Mouse (Mus musculus) fat pad, adult 2 months (tissue): Measurements from ENCODE around the gene Pdzd4.

Experiments
- DNase-seq: peaks from one replicate; pipeline ENCODE4 v3.0.0-alpha.2; 2011; ENCODE audit warnings: low read depth, low spot score; ENCODE audit errors: extremely low read depth

The Pdzd4 gene

DNA sequence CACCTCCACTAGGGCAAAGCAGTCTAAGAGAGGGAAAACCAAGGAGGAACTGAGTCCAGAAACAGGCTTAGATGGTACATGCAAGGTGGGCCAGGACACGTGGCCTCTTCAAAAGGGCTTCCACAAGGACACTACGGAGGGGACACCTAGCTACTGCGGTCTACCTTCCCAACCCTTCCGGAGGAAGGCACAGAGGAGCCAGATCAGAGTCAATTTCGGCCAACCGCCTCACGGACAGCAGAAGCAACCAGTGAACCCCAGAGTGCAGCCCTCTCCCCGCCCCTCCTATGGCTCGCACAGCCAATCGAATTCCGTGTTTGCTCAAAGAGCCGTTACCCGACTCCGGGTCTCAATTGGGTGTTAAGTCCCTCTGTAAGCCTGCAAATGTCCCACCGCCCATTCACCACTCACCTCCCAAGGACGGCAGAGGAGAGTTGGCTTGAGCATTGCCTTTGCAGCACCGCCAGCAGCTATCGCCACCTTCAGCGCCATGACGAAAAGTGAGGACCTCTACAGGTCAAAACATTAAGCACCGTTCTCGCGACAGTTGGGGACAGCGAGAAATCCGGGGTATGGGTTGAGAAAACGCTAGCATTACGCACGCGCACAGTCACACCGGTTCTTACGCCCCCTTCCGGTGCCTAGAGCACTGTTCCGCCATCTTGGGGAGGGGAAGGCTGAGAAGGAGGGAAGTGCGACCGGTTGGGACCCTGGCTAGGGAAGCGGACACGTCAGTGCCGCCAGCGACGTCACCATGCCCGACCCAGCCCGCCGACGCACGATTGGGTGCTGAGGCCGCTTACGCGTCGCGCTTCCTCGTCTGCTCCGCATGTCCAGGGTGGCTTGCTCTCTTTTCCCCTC lies 38.2 kb downstream of the Pdzd4 start, which contains the start of the genes Idh3g and Ssr4:
Gene Idh3g (minus strand): TSS at position 534 of the 861 bp plus-strand sequence.
Gene Ssr4 (plus strand): TSS at position 665 of the 861 bp plus-strand sequence.
- peak; percentile 64 for DNase-seq

DNA sequence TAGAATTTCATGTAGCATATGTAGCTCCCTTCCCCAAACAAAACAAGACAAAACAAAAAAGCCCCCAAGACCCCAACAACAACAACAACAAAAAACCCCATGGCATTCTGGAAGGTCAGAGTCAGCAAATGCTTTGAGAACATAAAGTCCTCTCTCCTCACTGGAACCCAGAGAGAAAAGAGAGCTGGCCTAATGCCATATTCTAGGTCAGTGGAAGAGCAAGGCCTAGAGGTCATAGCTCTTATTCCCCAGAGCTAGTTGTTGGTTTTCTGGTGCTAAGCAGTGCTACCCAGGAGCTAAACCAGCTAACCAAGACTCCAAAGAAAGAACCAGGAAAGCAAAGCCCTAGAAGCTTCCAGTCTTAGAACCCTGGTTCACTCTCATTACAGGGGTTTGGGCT lies 39.1 kb downstream of the Pdzd4 start:
- DNase-seq, result no peak

DNA sequence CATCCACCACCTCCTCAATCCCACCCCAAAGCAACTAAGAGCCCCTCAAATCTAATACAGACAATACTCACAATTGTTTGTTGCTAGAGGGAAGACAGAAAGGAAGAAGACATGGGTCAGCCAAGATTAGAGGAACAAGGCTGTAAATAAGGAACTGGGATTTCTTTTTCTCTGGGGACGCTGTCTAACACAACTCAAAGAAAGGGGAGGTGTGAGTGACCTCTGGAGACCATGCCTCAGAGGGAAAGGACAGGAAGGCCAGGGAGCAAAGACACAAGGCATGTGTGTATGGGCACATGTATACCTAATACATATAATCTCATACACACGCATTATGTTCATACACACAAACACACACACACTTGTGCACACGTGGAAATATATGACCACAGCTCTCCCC lies 42.5 kb downstream of the Pdzd4 start:
- no peak for DNase-seq

DNA sequence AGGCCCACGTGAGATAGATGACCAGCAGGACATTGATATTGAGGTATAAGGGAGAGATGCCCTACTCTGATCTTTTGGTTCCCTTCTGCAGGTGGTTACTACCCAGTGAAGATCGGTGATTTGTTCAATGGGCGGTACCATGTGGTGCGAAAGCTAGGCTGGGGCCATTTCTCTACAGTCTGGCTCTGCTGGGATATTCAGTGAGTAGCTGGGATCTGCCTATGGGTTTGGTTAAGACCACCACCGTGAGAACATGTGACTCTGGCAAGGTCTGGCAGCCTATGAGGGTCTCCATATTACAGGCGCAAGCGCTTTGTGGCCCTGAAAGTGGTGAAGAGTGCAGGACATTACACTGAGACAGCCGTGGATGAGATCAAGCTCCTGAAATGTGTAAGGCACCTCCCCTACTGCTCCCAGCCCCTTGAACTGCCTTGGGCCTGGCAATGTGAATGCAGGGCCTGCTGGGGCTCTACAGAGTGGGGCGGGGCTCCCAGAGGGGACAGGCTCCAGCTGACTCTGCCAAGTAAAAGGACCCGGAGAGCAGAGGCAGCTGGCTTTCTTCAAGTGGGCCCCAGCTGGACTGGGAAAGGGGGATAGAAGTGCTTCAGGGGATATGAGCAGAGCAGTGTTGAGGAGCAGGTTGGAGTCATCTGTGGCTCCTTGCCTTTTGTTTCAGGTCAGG lies 49.8 kb downstream of the Pdzd4 start:
- DNase-seq, result no peak

DNA sequence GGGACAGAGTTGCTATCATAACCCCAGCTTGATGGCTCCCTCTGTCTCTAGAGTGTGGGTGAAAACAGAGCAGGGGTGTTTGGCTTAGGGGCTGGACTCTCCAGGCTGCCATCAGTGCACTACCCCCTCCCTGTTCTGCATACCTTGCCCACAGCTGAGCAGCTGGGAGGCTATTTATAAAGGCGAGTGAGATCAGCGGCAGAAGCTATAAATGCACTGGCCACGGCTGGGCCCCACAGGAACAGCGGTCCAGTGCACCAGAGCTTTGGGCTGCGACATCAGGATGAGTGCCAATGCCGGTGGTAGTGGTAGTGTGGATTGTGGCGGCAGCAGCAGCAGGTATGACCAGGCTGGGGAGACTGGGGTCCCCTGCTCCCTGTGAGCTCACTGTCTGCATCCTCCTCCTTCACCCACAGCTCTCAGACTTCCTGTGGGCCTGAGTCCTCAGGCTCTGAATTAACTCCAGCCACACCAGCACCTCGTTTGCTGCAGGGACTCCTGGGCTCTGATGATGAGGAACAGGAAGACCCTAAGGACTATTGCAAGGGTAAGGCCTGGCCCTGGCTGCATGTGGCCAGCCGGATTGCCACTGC lies 50.5 kb downstream of the Pdzd4 start, which contains the start of gene Srpk3:
Gene Srpk3 (plus strand): TSS at position 238 of the 593 bp plus-strand sequence.
- DNase-seq, result no peak

DNA sequence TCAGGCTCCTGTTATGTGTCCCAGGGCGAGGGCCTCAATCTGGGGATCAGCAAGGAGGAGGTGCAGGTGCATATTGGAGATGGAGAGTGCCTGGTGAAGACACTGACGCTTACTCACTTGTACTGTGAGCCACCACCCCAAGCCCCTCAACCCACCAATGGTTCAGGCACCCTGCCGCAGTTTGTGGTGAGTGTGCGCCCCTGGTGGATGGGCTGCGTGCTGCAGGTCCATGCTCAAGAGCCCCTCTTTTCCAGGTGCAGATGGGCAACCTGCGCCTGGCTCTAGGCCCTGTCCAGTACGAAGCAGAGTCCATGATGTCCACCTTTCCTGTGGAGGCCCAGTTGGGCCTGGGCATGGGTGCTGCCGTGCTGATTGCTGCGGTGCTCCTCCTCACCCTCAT lies 57.5 kb downstream of the Pdzd4 start:
- no peak for DNase-seq

DNA sequence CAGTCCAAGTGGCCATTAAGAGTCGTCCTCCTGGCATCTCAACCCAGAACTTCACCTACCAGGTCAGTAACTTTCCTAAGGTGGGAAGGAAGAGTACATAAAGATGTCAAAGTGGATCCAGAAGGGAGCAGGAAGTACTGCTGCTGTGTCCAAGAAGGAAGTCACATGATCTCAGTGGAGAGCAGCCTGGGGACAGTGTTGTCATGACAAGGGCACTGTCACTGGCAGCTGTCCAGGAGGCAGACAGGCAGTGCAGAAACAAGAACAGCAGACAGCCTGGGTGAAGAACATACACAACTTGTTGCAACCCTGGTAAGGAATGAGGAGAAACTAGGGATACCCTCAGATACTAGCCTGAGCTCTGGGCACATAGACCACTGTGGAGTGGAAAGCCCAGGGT lies 59.5 kb downstream of the Pdzd4 start:
- DNase-seq, result peak; percentile 18

DNA sequence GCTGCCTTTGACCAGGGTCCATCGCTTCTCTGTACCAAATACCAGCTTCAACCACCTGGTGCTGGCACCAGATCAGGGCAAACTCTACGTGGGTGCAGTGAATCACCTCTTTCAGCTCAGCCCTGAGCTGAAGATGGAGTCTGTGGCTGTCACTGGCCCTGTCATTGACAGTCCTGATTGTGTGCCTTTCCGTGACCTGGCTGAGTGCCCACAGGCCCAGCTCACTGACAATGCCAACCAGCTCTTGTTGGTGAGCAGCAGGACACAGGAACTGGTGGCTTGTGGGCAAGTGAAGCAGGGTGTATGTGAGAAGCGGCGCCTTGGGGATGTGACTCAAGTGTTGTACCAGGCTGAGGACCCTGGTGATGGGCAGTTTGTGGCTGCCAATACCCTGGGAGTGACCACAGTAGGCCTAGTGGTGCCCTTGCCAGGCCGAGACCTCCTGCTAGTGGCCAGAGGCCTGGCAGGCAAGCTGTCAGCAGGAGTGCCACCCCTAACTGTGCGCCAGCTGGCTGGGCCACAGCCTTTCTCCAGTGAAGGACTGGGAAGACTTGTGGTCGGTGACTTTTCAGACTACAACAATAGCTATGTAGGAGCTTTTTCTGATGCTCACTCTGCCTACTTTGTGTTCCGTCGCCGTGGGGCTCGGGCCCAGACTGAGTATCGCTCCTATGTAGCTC lies 66.0 kb downstream of the Pdzd4 start:
- no peak for DNase-seq

DNA sequence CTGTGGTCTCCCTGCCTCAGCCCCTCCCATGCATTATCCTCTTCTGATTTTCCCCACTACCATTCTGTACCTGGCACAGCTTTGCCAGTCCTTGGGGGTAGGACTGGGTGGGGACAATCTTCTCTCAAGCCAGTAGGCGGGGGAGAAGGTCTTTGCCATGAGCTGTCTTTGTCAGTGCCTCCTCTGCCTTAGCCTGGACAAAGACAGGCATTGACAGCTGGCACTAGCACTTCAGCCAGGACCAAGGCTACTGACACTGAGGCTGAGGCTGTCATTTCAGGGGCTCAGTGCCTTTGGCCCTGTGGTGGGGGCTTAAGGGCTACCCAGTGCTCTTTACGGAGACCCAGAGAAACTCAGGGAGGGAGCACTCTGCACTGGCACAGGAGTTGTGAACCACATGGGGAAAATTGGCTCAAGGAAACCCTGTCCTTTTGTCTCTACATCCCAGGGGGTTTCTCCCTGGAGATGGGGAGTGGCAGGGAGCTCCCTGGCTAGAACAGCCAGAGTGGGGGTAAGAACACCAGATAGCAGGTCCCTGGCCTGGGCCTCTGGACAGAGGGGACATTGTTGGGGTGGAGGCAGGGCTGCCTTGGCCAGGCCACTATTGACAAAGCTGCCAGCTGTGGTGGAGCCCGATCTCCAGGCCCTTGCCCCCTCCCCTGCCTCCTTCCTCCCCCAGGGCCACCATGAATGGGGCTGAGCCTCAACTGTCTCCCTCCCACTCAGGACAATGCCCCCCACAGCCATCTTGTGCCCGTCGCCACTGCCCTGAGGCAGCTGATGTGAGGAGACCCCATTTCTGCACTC lies 68.2 kb downstream of the Pdzd4 start, which contains the start of gene Plxnb3:
Gene Plxnb3 (plus strand): TSS at position 757 of the 807 bp plus-strand sequence.
- no peak for DNase-seq

DNA sequence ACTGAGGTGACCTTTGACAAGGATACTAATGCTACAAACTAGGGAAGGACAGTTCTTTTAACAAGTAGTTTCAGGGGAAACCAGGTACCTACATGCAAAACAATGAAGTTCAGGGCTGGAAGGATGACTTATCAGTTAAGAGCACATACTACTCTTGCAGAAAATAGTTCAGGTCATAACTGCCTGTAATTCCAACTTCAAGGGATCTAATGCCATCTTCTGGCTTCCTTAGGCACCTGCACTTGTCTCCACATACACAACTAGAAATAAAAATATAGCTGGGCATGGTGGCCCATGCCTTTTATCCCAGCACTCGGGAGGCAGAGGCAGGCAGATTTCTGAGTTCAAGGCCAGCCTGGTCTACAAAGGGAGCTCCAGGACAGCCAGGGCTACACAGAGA lies 75.8 kb downstream of the Pdzd4 start:
- DNase-seq, result no peak

DNA sequence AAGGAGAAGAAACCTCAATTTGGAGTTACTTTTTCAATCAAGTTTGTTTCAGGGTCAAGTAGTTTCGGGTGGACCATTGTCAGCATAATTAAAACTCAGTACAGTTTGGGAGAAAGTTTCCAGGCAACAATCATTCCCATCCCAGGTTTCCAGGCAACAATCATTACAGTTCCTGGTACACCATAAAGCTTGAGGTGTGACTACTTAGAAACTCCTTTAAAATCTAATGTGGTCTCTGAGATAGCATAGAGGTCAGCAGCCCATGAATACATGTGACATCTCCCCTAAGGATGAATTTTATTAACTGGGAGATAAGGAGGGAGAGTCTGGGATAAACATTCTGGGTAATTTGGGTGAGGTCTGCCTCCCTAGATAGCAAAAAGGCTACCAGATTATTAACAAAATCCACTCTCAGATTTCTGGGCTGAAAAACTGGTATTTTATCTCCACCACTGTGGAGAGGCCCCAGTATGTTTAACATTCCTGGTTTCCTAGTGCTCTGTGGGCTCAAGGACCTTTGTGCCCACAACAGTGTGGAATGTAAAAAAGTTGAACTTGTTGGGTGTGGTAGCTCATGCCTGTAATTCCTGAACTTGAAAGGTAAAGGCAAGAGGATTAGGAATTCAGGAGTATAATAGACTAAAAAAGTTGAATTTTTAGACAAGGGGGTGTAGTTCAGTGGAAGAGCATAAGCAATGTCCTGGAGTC lies 79.8 kb downstream of the Pdzd4 start:
- DNase-seq, result no peak
